Mouse (Mus musculus): Measurements from ENCODE around the gene Tnfsf8. TPM values are rescaled to one million over a fixed set of nuclear protein-coding genes. Genes with fewer than 3 reads are reported as not detected.

The Tnfsf8 gene
- polyA plus RNA-seq, 1 experiment from 2014 or later: not detected

DNA sequence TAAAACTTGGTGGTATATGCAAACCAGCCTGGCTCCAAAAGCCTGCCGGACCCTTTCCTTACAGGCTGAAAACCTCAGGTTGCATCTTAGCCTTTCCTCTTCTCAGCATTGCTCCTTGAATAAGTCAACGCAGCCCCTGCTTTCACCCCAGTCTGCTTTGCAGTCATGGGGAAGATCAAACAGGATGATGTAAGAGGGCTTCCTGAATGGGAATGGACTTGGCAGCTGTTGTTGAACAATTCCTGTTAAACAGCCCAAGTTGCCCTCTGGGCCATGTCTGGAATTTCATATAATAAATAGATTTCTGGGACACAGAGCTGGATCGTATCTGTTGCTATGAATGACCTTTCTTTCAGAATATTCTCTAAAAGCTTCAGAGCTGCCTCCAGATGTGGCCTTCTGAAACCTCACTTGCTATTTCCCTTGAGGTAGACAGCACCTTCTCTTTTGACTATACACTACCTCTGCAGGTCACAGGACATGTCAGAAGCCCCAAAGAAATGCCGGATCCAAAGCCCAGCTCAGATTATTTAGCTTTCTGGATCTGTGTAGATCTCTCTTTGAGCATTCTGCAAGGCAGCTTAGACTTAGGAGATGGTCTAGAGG lies 1.0 kb upstream of the Tnfsf8 start:
- Histone ChIP-seq H3K4me1 (replicated peaks) (peaks cover 11% of the 10 kb centered on the region), H3K27ac (replicated peaks) (no peak overlapping the region), H3K27me3 (no peaks in the 10 kb centered on the region), H3K4me3 (no peak overlapping the region), H3K9me3 (no peaks in the 10 kb centered on the region), H3K36me3 (no peaks in the 10 kb centered on the region), H3K4me2 (no peak overlapping the region), H3K9ac (no peak overlapping the region)
- WGBS: 78% methylated on average over 4 of the region's 4 CpGs
- ATAC-seq (ENCODE audit: low read depth): no peak

DNA sequence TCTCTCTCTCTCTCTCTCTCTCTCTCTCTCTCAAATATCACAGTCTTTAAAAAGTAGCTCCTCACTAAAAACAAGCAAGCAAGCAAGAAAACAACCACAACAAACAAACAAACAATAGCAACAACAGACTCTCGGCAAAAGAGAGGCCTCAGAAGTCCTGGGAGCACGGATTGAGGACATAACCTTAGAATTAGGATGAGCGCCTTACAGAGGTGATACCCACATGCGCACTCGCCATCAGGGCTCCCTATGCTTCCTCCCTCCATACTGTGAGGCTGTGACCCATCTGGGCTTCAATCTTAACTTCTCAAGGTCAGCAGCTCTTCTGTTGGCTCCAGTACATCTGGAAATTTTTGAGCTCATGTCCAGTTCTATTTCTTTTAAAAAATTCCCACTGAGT lies 911 bp downstream of the Tnfsf8 start:
- Histone ChIP-seq H3K9ac (no peak overlapping the region), H3K36me3 (no peaks in the 10 kb centered on the region), H3K27me3 (no peaks in the 10 kb centered on the region), H3K4me1 (replicated peaks) (peaks cover 11% of the 10 kb centered on the region), H3K9me3 (no peaks in the 10 kb centered on the region), H3K27ac (replicated peaks) (no peak overlapping the region), H3K4me3 (no peak overlapping the region), H3K4me2 (no peak overlapping the region)
- no peak for ATAC-seq (ENCODE audit: low read depth)
- 85% methylated on average over 5 of the region's 5 CpGs for WGBS

DNA sequence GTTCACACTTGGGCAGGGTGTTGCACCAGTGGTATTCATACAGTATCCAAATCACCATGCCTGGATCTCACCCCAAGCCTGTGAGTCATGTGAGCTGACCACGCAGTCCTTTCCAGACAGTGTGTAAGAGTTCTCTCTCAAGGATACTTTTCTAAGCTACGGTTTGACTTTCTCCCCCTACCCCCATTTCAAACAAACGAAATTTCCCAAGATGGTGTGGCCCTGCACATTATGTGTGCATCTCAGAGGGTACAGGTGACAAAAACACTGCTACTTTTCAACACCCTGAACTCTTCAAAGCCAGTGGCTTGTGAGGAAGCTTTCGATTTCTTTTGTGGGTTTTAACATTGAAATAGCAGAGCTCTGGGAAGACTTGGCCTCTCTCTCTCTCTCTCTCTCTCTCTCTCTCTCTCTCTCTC lies 1.4 kb downstream of the Tnfsf8 start:
- H3K36me3 ChIP-seq: no peaks in the 10 kb centered on the region
- no peaks in the 10 kb centered on the region for H3K9me3 ChIP-seq
- no peak for ATAC-seq (ENCODE audit: low read depth)
- H3K4me1 ChIP-seq (replicated peaks): peaks cover 11% of the 10 kb centered on the region
- H3K4me2 ChIP-seq: no peak overlapping the region
- H3K27me3 ChIP-seq: no peaks in the 10 kb centered on the region
- 90% methylated on average over 4 of the region's 4 CpGs for WGBS
- H3K4me3 ChIP-seq: no peak overlapping the region
- H3K27ac ChIP-seq (replicated peaks): no peak overlapping the region
- no peak overlapping the region for H3K9ac ChIP-seq

GRCm38 (mm10) chr4:63858646-63859224 lies 2.4 kb downstream of the Tnfsf8 start:
- Histone ChIP-seq H3K27ac (replicated peaks) (no peak overlapping the region), H3K4me2 (no peak overlapping the region), H3K4me1 (replicated peaks) (peaks cover 11% of the 10 kb centered on the region), H3K9me3 (no peaks in the 10 kb centered on the region), H3K36me3 (no peaks in the 10 kb centered on the region), H3K4me3 (no peak overlapping the region), H3K27me3 (no peaks in the 10 kb centered on the region), H3K9ac (no peak overlapping the region)
- no peak for ATAC-seq (ENCODE audit: low read depth)
- WGBS: 55% methylated on average over 7 of the region's 7 CpGs

GRCm38 (mm10) chr4:63856764-63857163 lies 4.4 kb downstream of the Tnfsf8 start:
- H3K27ac ChIP-seq (replicated peaks): no peak overlapping the region
- ATAC-seq (ENCODE audit: low read depth): no peak
- H3K9me3 ChIP-seq: no peaks in the 10 kb centered on the region
- H3K36me3 ChIP-seq: no peaks in the 10 kb centered on the region
- WGBS: 92% methylated on average over 6 of the region's 6 CpGs
- no peak overlapping the region for H3K4me2 ChIP-seq
- no peaks in the 10 kb centered on the region for H3K27me3 ChIP-seq
- H3K4me3 ChIP-seq: no peak overlapping the region
- peaks cover 11% of the 10 kb centered on the region for H3K4me1 ChIP-seq (replicated peaks)
- no peak overlapping the region for H3K9ac ChIP-seq

DNA sequence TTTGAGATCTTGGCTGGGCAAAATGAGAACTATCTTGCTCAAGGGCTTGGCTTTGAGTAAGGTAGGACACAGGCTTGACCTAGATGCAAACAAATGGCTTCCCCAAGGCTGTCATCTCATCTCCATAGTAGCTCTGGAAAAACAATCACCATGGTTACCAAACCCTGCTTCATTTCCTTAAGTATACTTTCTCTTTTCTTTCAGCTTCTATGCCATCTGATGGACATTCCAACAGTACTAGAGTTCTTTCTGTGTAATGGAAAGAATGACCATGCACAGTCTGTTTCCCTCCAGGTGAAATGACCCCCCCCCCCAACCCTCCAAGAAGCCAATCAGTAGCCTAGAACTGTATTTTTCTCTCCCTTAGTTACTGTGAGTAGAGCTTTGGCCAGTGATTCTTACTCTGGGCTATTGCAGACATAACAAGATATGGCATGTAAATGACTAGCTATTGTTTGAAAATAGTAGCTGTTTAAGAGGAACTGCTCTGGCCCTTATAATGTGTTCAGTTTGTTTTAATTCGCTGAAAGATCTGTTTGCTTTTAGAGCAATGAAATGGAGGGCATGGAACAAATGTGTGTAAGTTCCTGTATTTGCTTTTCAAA lies 7.3 kb downstream of the Tnfsf8 start:
- no peak for ATAC-seq (ENCODE audit: low read depth)
- H3K4me3 ChIP-seq: no peak overlapping the region
- no peaks in the 10 kb centered on the region for H3K9me3 ChIP-seq
- H3K4me2 ChIP-seq: no peak overlapping the region
- H3K27me3 ChIP-seq: no peaks in the 10 kb centered on the region
- no peak overlapping the region for H3K27ac ChIP-seq (replicated peaks)
- H3K36me3 ChIP-seq: no peaks in the 10 kb centered on the region
- H3K4me1 ChIP-seq (replicated peaks): peaks cover 6% of the 10 kb centered on the region
- WGBS: 80% methylated on average over 1 of the region's 1 CpGs
- no peak overlapping the region for H3K9ac ChIP-seq

DNA sequence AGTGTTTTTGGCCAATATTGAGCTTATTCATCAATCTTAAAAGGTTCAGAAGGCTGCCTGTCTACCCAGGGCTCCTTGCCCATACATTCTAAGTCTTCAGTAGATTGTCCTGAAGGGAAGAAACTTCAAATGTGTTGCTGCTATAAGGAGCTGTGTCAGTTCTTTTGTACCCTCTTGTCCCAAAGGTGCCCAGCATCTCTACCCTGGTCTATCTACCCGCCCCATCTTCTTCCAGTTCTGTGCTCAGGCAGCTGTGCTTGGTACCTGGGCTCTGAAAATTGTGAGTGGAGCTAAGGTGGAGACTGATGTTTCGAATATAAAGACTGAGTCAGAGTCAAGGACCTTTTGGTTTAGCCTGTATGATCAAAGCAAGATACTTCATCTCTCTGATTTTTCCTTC lies 11.1 kb downstream of the Tnfsf8 start:
- Histone ChIP-seq H3K4me1 (replicated peaks) (no peaks in the 10 kb centered on the region), H3K36me3 (no peaks in the 10 kb centered on the region), H3K4me3 (no peak overlapping the region), H3K27me3 (no peaks in the 10 kb centered on the region), H3K9me3 (no peaks in the 10 kb centered on the region), H3K9ac (no peak overlapping the region), H3K4me2 (no peak overlapping the region), H3K27ac (replicated peaks) (no peak overlapping the region)
- ATAC-seq (ENCODE audit: low read depth): no peak
- 88% methylated on average over 2 of the region's 2 CpGs for WGBS

GRCm38 (mm10) chr4:63846881-63847597 lies 14.1 kb downstream of the Tnfsf8 start:
- 76% methylated on average over 3 of the region's 3 CpGs for WGBS
- Histone ChIP-seq H3K27me3 (no peaks in the 10 kb centered on the region), H3K9me3 (no peaks in the 10 kb centered on the region), H3K36me3 (no peaks in the 10 kb centered on the region), H3K4me2 (no peak overlapping the region), H3K27ac (replicated peaks) (no peak overlapping the region), H3K4me3 (no peak overlapping the region), H3K9ac (no peak overlapping the region), H3K4me1 (replicated peaks) (no peaks in the 10 kb centered on the region)
- no peak for ATAC-seq (ENCODE audit: low read depth)

DNA sequence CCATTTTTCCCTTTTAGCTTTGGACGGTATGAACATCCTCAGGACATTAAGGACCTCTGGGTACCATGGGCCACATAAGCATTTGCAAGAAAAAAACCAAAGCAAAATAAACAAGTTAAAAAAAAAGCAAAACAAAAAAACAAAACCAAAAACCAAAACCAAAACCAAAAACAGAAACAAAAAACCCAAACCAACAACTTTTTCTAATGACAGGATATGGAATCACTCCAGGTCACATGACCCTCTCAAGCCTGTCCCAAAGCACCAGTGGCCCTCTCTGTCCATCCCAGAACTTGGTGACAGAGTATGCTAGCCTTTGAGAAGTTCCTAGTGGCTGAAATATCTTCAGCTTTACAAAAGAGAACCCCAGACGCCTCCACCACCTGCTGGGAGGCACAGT lies 15.4 kb downstream of the Tnfsf8 start:
- 74% methylated on average over 2 of the region's 2 CpGs for WGBS
- no peak for ATAC-seq (ENCODE audit: low read depth)
- no peaks in the 10 kb centered on the region for H3K36me3 ChIP-seq

GRCm38 (mm10) chr4:63843924-63844323 lies 17.2 kb downstream of the Tnfsf8 start:
- WGBS: 27% methylated on average over 6 of the region's 6 CpGs
- Histone ChIP-seq H3K27ac (replicated peaks) (no peak overlapping the region), H3K4me1 (replicated peaks) (no peaks in the 10 kb centered on the region), H3K36me3 (no peaks in the 10 kb centered on the region), H3K27me3 (no peaks in the 10 kb centered on the region), H3K4me2 (no peak overlapping the region), H3K9me3 (no peaks in the 10 kb centered on the region), H3K9ac (no peak overlapping the region), H3K4me3 (no peak overlapping the region)
- ATAC-seq (ENCODE audit: low read depth): no peak

More for the DNA sequence above, 15.4 kb downstream of the Tnfsf8 start:
- no peaks in the 10 kb centered on the region for H3K4me1 ChIP-seq (replicated peaks)
- H3K9me3 ChIP-seq: no peaks in the 10 kb centered on the region
- H3K4me3 ChIP-seq: no peak overlapping the region
- no peaks in the 10 kb centered on the region for H3K27me3 ChIP-seq
- no peak overlapping the region for H3K9ac ChIP-seq
- H3K27ac ChIP-seq (replicated peaks): no peak overlapping the region
- no peak overlapping the region for H3K4me2 ChIP-seq

DNA sequence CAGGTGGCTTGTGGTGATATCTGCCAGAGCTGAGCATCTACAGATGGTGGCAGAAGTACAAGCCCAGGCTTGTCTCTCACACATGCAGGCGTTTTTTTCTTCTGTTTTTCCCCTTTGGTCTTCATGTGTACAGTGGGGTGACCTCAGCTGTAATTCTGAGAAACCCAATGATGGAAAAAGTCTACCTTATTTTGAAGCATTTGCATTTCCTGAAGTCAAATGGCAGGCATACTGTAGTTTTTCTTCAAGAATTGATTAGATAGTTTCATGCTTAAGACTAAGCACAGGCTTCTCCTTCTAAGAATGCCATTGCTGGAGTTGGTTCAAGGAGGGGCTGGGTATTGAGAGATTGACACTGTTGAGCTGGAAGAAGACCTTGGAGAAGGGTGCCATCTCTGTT lies 18.9 kb downstream of the Tnfsf8 start:
- WGBS: 71% methylated on average over 1 of the region's 1 CpGs
- H3K27ac ChIP-seq (replicated peaks): no peak overlapping the region

GRCm38 (mm10) chr4:63840457-63840856 lies 20.7 kb downstream of the Tnfsf8 start:
- Histone ChIP-seq H3K4me2 (no peak overlapping the region), H3K4me1 (replicated peaks) (no peaks in the 10 kb centered on the region), H3K9me3 (no peaks in the 10 kb centered on the region), H3K4me3 (no peak overlapping the region), H3K27ac (replicated peaks) (no peak overlapping the region), H3K36me3 (no peaks in the 10 kb centered on the region), H3K9ac (no peak overlapping the region), H3K27me3 (no peaks in the 10 kb centered on the region)
- no peak for ATAC-seq (ENCODE audit: low read depth)
- WGBS: 58% methylated on average over 5 of the region's 5 CpGs

More for the DNA sequence above, 18.9 kb downstream of the Tnfsf8 start:
- Histone ChIP-seq H3K9me3 (no peaks in the 10 kb centered on the region), H3K4me3 (no peak overlapping the region), H3K36me3 (no peaks in the 10 kb centered on the region), H3K4me1 (replicated peaks) (no peaks in the 10 kb centered on the region), H3K9ac (no peak overlapping the region), H3K27me3 (no peaks in the 10 kb centered on the region), H3K4me2 (no peak overlapping the region)
- ATAC-seq (ENCODE audit: low read depth): no peak

Measured in neural tube, embryonic 13.5 days (tissue).